Mouse (Mus musculus) c-Kit-positive CD71-positive TER-119-positive erythroid progenitor cells, embryonic 14.5 days (primary cell): ENCODE measurements around the gene Ears2.

Experiments used
- DNase-seq: peaks from one replicate; pipeline ENCODE4 v3.0.0-alpha.2; 2013; ENCODE audit warnings: low spot score

Gene Ears2

DNA sequence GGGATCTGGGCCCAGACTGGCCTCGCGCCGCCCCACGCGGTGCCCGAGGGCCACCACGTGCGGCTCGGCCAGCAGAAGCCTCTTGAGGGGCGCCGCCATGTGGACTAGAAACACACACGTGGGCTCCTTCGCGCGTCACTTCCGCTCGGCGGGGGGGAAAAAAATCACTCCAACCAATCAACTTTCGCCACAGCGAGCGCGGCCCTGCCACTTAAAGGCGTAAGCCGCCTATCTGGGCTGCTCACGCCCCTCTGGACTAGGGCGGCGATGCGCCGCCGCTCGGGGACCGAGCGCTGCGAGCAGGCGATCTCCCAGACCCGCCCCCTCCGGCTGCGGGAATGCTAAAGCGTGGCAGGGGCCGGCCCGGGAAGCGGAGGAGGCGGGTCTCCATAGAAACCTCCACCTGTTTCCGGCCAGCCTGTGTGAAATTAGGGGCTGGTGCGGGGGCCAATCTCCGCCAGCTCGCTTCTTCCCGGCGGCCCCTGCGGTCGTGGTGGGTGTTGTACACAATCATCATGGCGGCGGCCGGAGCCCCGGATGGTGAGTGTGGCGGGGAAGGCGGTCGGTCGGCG lies at the start of gene Ears2, which contains the start of gene Ubfd1:
Gene Ears2, minus strand, starts transcription at position 319 of the 572 bp plus-strand sequence.
Gene Ubfd1, plus strand, starts transcription at position 231 of the 572 bp plus-strand sequence.
- peak; percentile 93 for DNase-seq

GRCm38 (mm10) chr7:122108206-122108605 lies 41.1 kb upstream of the Ears2 start:
- no peak for DNase-seq

GRCm38 (mm10) chr7:122101747-122102244 lies 34.7 kb upstream of the Ears2 start, which contains the start of gene Ndufab1:
TSS of gene Ndufab1 (minus strand) at chr7:122101886.
- DNase-seq: peak; percentile 88

DNA sequence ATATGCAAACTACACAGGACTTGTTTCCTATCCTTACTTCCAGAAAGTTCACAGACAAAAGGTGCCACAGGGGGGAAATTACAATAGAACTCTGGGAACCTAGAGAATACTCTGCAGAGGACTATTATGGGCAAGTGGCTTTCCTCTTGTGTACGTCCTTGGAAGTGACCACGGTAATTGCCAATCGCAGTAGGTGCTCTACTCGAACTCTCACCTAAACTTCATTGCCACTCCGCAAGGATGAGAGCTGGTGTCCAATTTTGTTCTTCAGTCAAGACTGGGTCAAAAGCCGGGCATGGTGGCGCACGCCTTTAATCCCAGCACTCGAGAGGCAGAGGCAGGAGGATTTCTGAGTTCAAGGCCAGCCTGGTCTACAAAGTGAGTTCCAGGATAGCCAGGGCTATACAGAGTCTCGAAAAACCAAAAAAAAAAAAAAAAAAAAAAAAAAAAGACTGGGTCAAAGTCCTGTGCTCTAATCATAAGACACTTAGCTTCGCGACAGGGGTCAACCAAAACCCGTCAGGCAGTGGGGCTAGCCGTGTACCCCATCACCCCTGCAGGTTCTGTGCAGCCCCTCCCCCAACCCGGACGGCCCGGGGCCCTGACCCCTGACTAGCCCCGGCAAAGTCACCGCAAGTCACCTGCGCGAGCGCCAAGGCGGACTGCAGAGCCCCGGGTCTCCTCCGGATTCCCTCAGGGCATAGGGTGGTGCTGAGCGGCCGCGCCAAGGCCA lies 34.1 kb upstream of the Ears2 start:
- DNase-seq: peak; percentile 32

GRCm38 (mm10) chr7:122099222-122099621 lies 32.2 kb upstream of the Ears2 start:
- peak; percentile 67 for DNase-seq

- no peak for DNase-seq
Observed at GRCm38 (mm10) chr7:122098009-122098408, 30.9 kb upstream of the Ears2 start.

GRCm38 (mm10) chr7:122094564-122095330 lies 27.7 kb upstream of the Ears2 start:
- DNase-seq: no peak

DNA sequence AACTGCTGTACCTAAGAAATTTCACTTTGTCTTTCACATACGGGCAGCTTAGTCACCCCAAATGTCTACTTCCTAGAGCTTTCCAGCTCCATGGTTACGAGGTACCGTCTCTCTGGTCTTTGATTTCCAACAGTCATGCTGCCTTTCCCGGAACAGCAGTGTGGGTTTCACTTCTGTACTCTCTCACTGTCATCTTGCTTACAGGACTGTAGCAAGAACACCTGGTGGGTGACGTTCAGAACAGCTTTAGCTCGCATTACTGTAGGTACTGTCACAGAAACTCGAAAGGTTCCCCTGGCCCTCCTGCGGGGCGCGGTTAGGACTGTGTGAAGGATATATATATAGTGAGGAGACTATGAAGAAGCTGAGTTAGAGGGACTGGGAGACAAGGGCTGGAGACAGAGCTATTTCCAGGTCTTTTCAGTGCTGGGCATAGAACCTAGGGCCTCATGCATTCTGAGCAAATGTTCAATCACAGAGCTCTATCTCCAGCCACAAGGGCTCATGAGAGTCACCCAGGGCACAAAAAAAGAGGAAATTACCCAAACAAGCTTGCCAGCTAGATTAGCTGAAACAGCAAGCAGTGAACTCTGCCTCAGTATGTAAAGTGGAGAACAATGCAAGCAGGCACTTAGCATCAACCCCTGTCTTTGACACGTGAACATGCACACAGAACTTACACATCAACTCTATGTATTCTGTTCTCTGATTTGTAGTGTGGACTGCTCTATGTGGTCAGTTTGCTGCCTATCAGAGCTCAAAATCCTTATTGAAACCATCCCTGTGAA lies 20.3 kb upstream of the Ears2 start:
- no peak for DNase-seq

GRCm38 (mm10) chr7:122081071-122081470 lies 14.0 kb upstream of the Ears2 start:
- DNase-seq: no peak

DNA sequence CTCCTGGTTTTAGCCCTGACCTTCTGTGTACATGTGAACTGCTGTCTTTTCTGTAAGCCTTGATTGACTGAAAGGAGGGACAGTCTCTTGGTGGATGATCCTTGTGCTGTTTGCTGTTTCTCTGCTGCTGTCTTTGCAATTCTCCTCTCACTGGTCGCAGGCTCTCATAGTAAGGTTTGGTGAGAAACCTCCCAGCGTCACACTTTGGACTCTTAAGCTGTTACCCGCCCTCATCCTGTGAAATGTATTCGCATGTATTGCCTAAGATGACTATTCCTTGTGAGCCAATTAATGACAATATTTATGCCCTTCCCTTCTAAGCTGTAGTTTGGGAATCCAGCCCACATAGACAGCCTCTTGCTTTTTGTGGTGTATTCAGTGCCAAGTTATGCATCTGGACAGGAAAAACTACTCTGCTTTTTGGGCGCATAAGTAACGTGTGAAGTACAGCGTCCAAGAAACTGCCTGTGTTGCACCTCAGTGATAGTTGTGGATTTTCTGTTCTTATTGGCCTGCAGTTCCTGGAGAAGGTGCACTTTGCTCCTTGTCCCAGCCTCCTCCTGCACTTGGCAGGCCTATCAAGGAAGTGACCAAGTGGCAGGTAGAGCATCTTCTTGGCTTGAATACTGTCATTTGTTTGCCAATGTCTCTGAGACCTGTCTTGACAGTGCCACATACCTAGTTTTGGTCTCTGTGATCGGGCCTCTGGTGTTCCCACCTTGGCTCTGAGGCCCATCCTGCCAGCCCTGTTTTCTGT lies 12.9 kb upstream of the Ears2 start:
- no peak for DNase-seq

DNA sequence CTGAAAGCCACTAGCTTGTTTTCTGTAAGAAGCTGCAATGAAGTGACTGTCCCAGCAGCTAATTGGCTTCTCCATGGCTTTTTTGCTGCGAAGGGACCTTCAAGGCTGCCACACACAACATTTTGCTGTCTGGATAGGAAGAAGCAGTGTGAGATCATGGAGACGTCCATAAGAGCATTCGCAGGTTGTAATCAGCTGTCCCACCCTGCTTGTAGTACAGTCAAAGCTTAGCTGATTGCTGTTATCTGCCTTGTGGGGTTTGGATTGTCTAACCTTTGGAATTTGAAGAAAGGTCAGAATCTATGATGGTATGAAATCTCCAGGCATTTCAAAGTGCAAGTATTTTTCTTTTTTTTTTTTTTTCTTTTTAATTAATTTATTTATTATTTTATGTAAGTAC lies 7.3 kb upstream of the Ears2 start:
- no peak for DNase-seq

- DNase-seq: peak; percentile 32
Observed at GRCm38 (mm10) chr7:122067517-122068381, 686 bp upstream of the Ears2 start.

GRCm38 (mm10) chr7:122066102-122066944 lies 740 bp downstream of the Ears2 start:
- peak; percentile 25 for DNase-seq

DNA sequence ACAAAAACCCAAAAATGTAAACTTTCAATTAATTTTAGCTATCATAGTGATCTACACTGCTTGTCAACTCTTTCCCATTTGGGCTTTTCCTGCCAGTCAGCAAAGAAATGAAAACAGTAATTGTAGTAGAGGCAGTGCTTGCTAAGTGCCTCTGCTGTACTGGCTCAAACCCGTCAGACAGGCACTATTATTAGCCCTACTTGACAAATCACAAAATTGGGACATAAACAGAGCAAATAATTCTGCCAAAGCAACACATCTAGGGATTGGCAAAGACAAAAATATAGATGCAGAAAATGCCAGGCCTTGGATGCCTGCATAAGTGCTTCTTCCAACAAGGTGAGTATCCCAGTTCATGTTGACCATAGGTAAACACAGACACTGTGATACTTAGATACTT lies 1.4 kb downstream of the Ears2 start:
- DNase-seq: no peak

DNA sequence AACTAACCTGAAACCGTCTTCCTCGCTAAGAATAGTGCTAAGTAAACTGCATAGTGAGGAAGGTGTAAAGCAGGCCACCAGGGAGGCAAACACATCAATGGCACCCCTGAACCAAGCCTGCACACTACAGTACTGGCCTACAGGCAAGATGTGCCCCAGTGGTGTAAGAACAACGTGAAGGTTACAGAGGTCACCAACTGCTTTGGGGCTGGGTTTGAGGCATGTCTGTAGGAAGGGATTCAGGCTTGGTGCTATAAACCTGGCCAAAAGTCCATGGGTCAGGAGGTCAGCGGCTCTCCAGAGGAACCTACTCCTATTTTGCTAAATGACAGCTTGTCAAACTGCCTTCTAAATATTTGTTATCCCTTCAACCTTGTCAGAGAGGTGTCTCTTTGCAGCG lies 10.4 kb downstream of the Ears2 start:
- no peak for DNase-seq

GRCm38 (mm10) chr7:122050834-122051233 lies 16.2 kb downstream of the Ears2 start:
- DNase-seq: no peak

- no peak for DNase-seq
Observed at GRCm38 (mm10) chr7:122048191-122048590, 18.9 kb downstream of the Ears2 start.

DNA sequence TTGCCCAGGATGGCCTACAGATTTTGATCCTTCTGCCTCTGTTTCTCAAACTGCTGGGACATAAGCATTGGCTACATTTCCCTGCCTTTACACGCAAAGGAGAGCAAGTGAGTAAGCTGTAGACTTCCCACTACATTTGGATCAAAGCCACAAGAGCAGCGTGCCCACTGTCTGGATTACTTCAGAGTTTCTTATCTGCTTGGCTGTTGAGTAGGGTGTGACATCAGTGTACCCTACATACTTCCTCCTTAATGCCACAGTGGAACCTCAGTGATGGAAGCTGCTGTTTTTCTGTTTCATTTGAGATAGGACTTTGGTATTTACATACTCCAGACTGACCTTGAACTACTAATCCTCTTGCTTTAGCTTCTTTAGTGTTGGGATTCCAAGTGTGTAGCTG lies 20.2 kb downstream of the Ears2 start:
- DNase-seq: no peak

- no peak for DNase-seq
Observed at GRCm38 (mm10) chr7:122045711-122046110, 21.4 kb downstream of the Ears2 start.
